Mouse (Mus musculus) intestine, postnatal 0 days (tissue): ENCODE measurements around the gene Mgat4b. TPM values are rescaled to one million over a fixed set of nuclear protein-coding genes. Genes with fewer than 3 reads are reported as not detected.

Experiments used
- ATAC-seq: fragments of 200-750 bp; cut with Nextera tagmentation; 2 replicates; pipeline ENCODE4 v1.8.0; 2017; ENCODE audit warnings: mild to moderate bottlenecking, moderate TSS enrichment, moderate library complexity
- H3K27ac ChIP-seq: fragments of 300-500 bp; sonication (generic); 2 replicates; pipeline ENCODE4 v1.5.1; 2014; ENCODE audit warnings: mild to moderate bottlenecking, low read depth, low read length, moderate library complexity
- H3K27me3 ChIP-seq: fragments of 300-500 bp; sonication (generic); replicated peaks from 2 replicates; pipeline ENCODE4 v1.6.1; 2014; ENCODE audit warnings: low read length, mixed read lengths; ENCODE audit not compliant: control insufficient read depth, insufficient read depth
- H3K36me3 ChIP-seq: fragments of 300-500 bp; sonication (generic); 2 replicates; pipeline ENCODE4 v1.6.1; 2014; ENCODE audit warnings: mild to moderate bottlenecking, moderate library complexity; ENCODE audit not compliant: control insufficient read depth, insufficient read depth
- H3K4me1 ChIP-seq: fragments of 300-500 bp; sonication (generic); replicated peaks from 2 replicates; pipeline ENCODE4 v1.6.1; 2014; ENCODE audit warnings: antibody characterized with exemption, low read length, mixed read lengths; ENCODE audit not compliant: control insufficient read depth, insufficient read depth
- H3K4me2 ChIP-seq: fragments of 300-500 bp; sonication (generic); replicated peaks from 2 replicates; pipeline ENCODE4 v1.6.1; 2014; ENCODE audit warnings: low read depth, mild to moderate bottlenecking, moderate library complexity
- H3K4me3 ChIP-seq: fragments of 300-500 bp; sonication (generic); 2 replicates; pipeline ENCODE4 v1.5.1; 2014; ENCODE audit warnings: low read depth, low read length
- H3K9ac ChIP-seq: fragments of 300-500 bp; sonication (generic); 2 replicates; pipeline ENCODE4 v1.6.1; 2014; ENCODE audit warnings: mild to moderate bottlenecking, low read depth, low read length
- H3K9me3 ChIP-seq: fragments of 300-500 bp; sonication (generic); 2 replicates; pipeline ENCODE4 v1.6.1; 2016; ENCODE audit warnings: mixed run types; ENCODE audit not compliant: control insufficient read depth
- CTCF ChIP-seq: sonication (generic); IDR thresholded peaks from 2 replicates; pipeline ENCODE4 v1.5.1; 2016; ENCODE audit warnings: low read depth, mild to moderate bottlenecking, control low read depth, antibody characterized with exemption, moderate library complexity
- WGBS: fragments of 180-500 bp; shearing (Covaris S2); extraction: QIAGEN DNeasy Blood & Tissue Kit; methylation state at CpG from one replicate; pipeline ENCODE4 v1.1.7; 2014; 5-methylcytosine and 5-hydroxymethylcytosine counted together
- polyA plus RNA-seq: library from polyadenylated mRNA; unstranded; fragments of >200 nt; fragmentation: Nextera tagmentation; extraction: Ambion mirVana; gene quantifications from 2 replicates; pipeline ENCODE4 v1.2.1, GENCODE M21; 2015

Mgat4b gene
- polyA plus RNA-seq, 1 experiment from 2014 or later = 35.0 TPM

- H3K27me3 ChIP-seq = no peaks in the 10 kb centered on the region
- no peak for TF ChIP-seq CTCF
- H3K27ac ChIP-seq = no peak overlapping the region
- H3K4me2 ChIP-seq = no peak overlapping the region
- no peak overlapping the region for H3K4me3 ChIP-seq
- WGBS = 82% methylated on average over 3 of the region's 3 CpGs
- H3K4me1 ChIP-seq = no peaks in the 10 kb centered on the region
- H3K9ac ChIP-seq = no peak overlapping the region
- H3K36me3 ChIP-seq = no peaks in the 10 kb centered on the region
- no peak for ATAC-seq
- no peaks in the 10 kb centered on the region for H3K9me3 ChIP-seq
Measured at GRCm38 (mm10) chr11:50184788-50185187, 25.9 kb upstream of the Mgat4b start.

- H3K9ac ChIP-seq = no peak overlapping the region
- no peak for ATAC-seq
- H3K27me3 ChIP-seq = no peaks in the 10 kb centered on the region
Measured at GRCm38 (mm10) chr11:50188682-50189081, 22.0 kb upstream of the Mgat4b start.

GRCm38 (mm10) chr11:50190362-50190761, 20.3 kb upstream of the Mgat4b start:
- Histone ChIP-seq H3K9me3 (no peaks in the 10 kb centered on the region), H3K27ac (no peak overlapping the region), H3K4me1 (no peaks in the 10 kb centered on the region), H3K4me3 (no peak overlapping the region), H3K36me3 (no peaks in the 10 kb centered on the region), H3K4me2 (no peak overlapping the region), H3K9ac (no peak overlapping the region), H3K27me3 (no peaks in the 10 kb centered on the region)
- ATAC-seq = no peak
- no peak for TF ChIP-seq CTCF
- WGBS = 56% methylated on average over 4 of the region's 4 CpGs

More at GRCm38 (mm10) chr11:50188682-50189081, 22.0 kb upstream of the Mgat4b start:
- Histone ChIP-seq H3K4me3 (no peak overlapping the region), H3K4me2 (no peak overlapping the region), H3K27ac (no peak overlapping the region), H3K36me3 (no peaks in the 10 kb centered on the region), H3K4me1 (no peaks in the 10 kb centered on the region), H3K9me3 (no peaks in the 10 kb centered on the region)
- WGBS = 54% methylated on average over 7 of the region's 7 CpGs
- TF ChIP-seq CTCF = no peak

- Histone ChIP-seq H3K27ac (no peak overlapping the region), H3K4me2 (no peak overlapping the region), H3K9me3 (no peaks in the 10 kb centered on the region), H3K36me3 (no peaks in the 10 kb centered on the region), H3K4me3 (no peak overlapping the region), H3K27me3 (no peaks in the 10 kb centered on the region), H3K9ac (no peak overlapping the region), H3K4me1 (no peaks in the 10 kb centered on the region)
- no peak for ATAC-seq
- WGBS = 76% methylated on average over 3 of the region's 3 CpGs
- TF ChIP-seq CTCF = no peak
Measured at GRCm38 (mm10) chr11:50192278-50192677, 18.4 kb upstream of the Mgat4b start.

- Histone ChIP-seq H3K27ac (peak overlapping the region; percentile 78), H3K27me3 (no peaks in the 10 kb centered on the region), H3K9ac (no peak overlapping the region), H3K4me3 (no peak overlapping the region), H3K36me3 (peaks cover 11% of the 10 kb centered on the region), H3K4me1 (no peaks in the 10 kb centered on the region), H3K4me2 (no peak overlapping the region), H3K9me3 (no peaks in the 10 kb centered on the region)
- WGBS = 50% methylated on average over 7 of the region's 7 CpGs
- TF ChIP-seq CTCF = peak; percentile 51
- peak; percentile 36; the same call in 1 of the 2 replicates for ATAC-seq
Measured at GRCm38 (mm10) chr11:50194070-50194469, 16.6 kb upstream of the Mgat4b start.

GRCm38 (mm10) chr11:50194793-50195192, 15.9 kb upstream of the Mgat4b start:
- Histone ChIP-seq H3K4me1 (no peaks in the 10 kb centered on the region), H3K9me3 (no peaks in the 10 kb centered on the region), H3K9ac (no peak overlapping the region), H3K27ac (peak overlapping the region; percentile 78), H3K4me3 (no peak overlapping the region), H3K36me3 (peaks cover 18% of the 10 kb centered on the region), H3K4me2 (no peak overlapping the region), H3K27me3 (no peaks in the 10 kb centered on the region)
- ATAC-seq = peak; percentile 64
- no peak for TF ChIP-seq CTCF
- 47% methylated on average over 4 of the region's 4 CpGs for WGBS

- H3K27me3 ChIP-seq = no peaks in the 10 kb centered on the region
- peak overlapping the region; percentile 66 for H3K27ac ChIP-seq
- H3K9me3 ChIP-seq = no peaks in the 10 kb centered on the region
- no peak for TF ChIP-seq CTCF
- peaks cover 45% of the 10 kb centered on the region for H3K36me3 ChIP-seq
- 56% methylated on average over 4 of the region's 4 CpGs for WGBS
- no peak overlapping the region for H3K4me3 ChIP-seq
- no peaks in the 10 kb centered on the region for H3K4me1 ChIP-seq
- peak; percentile 68 for ATAC-seq
- no peak overlapping the region for H3K4me2 ChIP-seq
- H3K9ac ChIP-seq = no peak overlapping the region
Measured at GRCm38 (mm10) chr11:50197500-50197899, 13.2 kb upstream of the Mgat4b start.
